Mouse (Mus musculus) lung, postnatal 36 days (tissue): ENCODE data around the gene Araf.

Experiments used
- DNase-seq: peaks from one replicate; pipeline ENCODE4 v3.0.0; 2022; ENCODE audit warnings: mixed read lengths

Araf gene

DNA sequence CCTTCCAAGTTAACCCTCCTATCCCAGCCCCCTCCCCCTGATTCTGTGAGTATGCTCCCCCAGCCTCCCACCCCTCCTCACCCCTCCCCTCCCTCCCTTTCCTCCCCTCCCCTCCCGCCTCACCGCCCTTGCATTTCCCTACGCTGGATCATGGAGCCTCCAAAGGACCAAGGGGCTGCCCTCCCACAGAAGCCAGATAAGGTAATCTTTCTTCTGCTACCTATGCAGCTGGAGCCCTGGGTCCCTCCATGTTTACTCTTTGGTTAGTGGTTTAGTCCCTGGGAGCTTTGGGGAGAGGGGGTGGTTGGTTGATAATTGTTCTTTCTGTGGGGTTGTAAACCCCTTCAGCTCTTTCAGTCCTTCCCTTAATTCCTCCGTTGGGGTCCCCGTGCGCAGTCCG is at the start of gene Araf:
Gene Araf (plus strand): TSS at position 134 of the 400 bp plus-strand sequence.
- no peak for DNase-seq

DNA sequence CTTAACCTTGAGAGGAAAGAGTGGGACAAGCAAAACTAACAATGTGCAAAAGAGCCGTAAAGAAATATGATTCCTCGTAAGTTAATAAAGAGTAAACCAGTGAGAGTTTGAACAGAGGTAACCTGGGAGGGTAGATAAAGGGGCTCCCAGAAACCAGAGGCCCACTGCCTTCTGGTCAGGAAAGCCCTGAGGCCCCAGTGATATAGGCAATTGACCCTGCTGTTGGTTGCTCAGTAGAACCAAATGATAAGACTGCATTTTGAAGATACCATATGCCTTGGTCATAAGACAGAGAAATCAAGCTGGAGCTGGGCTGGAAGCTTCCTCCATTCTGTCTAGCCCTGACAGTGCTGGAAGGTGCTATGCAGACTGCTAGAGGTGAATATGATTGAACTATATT is 48.8 kb upstream of the Araf start:
- DNase-seq, result no peak

DNA sequence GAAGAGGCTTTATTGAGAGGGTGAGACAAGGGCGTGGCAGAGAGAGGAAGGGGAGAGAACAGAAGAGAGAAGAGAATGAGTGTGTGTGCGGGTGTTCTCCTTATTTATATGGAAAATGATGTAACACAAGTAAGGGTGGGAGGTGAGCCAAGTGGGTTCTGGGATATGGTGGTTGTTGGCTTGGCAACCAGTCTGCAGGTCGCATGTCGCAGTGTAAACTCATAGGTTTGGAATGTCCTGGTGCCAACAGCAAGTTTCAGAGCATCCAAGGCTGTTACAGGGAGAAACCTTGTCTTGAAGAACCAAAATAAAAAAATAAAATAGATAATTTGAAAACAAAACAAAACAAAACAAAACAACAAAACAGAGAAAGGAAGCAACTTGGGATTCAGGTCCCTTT is 36.4 kb upstream of the Araf start:
- DNase-seq, result no peak

DNA sequence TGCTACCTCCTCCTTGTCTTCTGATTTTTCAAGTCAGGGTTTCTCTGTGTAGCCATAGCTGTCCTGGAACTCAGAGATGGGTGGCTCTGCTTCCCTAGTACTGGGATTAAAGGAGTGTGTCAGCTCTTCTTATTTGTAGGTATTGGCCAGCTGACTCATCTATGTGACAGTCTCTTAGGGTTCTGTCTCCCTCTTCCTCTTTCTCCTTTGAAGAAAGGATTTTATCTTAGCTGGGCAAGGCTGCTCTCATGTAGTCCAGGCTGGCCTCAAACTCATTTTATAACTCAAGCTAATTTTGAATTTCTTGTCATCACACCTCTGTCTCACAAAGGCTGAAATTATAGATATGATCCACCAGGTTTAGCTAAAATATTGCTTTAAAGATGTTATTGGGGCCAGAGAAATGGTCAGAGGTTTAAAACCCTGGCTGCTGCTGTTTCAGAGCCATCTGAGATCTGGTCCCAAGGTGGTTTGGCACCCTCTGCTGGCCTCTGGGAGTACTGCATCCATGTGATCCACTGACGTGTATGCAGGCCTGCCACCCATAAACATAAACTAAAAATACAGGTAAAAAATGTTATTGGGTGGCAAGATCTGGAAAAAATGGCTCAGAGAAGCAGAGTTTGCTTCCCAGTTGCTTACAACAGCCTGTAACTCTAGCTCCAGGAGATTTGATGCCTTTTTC is 26.8 kb upstream of the Araf start:
- DNase-seq, result peak; percentile 94

DNA sequence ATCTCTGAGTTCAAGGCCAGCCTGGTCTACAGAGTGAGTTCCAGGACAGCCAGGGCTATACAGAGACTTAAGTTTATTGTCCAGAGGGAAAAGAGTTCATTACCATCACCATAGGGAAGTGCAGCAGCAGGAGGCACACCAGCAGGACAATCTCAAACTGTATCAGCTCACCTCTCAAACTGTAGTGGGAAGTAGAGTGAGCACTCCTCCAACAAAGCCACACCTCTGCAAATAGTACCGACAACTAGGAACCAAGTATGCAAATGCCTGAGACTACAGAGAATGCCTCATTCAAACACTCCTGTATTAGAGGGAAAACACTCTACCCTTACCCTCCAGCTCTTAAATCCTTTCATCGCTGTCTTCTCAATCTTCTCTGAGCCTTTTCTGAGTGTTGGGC is 25.9 kb upstream of the Araf start:
- peak; percentile 7 for DNase-seq

DNA sequence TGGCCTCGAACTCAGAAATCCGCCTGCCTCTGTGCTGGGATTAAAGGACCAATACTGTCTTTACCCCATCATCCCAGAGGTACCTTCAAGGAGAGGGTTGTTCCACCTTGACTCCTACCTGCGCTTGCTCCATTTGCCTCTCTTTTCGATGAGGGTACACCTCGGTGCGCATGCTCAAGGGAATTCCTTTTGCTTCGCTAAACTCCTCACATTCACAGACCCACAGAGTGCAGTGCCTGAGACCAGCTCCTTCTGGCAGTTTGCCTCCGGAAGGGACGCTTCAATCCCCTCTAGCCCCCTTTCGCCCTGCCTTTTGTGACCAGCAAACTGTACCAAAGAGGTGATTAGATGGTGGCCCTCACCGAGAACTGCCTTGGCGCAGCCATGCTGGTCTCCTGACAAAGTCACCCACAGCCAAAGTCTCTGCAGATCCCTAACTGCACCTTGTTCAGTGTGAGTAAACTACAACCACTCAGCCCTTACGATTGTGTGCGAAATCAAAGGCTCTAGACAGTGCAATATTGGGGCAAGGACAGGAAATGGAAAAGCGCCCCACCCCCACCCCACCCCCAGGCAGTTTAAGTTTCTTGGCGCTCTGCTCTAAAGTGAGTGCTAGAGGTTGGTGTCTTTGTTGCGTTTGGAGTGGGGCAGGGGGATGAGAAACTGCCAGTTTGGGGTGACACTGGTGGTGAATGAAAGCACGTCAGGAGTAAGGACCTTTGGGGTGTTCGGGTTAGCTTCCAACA is 22.2 kb upstream of the Araf start:
- no peak for DNase-seq

DNA sequence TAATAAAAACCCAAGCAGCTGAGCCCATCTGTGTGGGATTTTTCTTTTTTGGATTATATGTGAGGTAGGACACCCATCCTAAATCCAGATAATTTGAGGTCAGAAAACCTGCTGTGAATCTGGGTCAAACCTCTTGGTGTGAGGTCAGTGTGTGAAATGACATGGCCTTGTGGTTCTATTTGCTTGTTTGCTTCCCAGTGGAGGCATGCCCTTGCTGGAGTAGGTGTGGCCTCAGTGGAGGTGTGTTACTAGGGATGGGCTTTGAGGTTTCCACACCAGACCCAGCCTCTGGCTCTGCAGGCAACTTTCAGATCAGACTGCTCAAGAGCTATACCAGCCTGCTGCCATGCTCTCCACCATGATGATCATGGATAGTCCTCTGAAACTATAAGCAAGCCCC is 20.0 kb upstream of the Araf start:
- no peak for DNase-seq

DNA sequence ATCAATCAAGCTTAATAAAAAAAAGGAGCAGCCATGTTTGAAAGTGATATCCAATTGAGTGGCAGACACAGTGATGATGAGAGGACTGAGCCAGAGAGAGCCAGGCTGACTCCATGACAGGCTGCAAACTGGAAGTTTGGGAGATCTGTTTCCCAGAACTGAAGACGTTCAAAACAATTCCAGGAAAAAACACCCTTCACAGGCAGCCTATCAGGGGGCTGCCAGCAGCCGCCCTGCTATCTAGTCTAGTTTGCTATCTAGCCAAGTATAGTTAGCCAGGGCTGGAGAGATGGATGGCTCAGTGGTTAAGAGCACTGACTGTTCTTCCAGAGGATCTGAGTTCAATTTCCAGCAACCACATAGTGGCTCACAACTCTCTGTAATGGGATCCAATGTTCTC is 10.3 kb upstream of the Araf start:
- no peak for DNase-seq

DNA sequence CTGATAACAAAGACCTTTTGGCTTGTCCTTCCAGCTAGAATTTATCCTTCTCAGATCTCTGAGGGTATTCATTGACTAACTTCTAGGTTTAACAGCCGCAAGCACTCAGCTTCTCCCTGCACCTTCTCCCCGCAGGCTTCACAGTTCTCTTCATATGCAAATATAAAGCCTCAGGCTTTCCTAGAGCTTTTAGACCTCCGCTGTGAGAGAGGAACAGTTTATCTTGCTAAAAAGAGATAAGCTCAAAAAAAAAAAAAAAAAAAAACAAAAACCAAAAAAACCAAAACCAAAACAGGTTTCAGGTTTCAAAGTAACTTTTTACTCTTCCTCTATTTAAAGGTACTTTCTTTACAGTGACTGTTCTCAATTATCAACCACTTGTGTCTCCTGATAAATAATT is 5.2 kb upstream of the Araf start:
- no peak for DNase-seq

DNA sequence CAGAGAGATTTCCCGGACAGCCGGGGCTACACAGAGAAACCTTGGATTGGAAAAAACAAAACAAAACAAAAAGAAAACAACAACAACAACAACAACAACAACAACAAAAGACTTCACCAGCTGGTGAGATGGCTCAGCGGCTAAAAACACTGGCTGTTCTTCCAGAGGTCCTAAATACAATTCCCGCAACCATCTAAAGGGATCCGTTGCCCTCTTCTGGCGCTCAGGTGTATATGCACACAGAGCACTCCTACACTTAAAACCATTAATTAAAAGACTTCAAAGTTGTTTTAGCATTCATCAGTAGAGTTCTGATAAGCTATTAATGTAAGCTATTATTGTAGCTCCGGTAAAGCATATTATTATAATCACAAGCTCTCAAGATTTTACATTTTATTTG is 4.4 kb upstream of the Araf start:
- no peak for DNase-seq

DNA sequence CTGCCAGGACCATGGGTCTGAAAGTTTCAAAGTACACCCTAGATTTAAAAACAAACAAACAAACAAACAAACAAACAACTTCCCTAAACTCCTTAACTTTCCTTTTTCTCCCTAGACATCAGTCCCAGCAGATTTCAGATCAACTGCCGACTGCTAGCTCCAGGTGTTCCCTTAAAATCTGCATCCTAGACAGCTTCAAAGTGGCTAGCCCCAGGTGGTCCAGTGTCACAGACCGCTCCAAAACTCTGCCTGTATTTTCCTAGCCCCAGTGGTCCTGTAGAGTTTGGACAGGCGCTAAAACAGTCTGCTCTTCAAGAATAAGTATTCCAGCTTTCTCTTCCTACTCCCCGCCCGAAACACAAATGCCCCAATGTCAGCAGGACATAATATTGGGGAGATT is 3.4 kb upstream of the Araf start:
- DNase-seq, result no peak

DNA sequence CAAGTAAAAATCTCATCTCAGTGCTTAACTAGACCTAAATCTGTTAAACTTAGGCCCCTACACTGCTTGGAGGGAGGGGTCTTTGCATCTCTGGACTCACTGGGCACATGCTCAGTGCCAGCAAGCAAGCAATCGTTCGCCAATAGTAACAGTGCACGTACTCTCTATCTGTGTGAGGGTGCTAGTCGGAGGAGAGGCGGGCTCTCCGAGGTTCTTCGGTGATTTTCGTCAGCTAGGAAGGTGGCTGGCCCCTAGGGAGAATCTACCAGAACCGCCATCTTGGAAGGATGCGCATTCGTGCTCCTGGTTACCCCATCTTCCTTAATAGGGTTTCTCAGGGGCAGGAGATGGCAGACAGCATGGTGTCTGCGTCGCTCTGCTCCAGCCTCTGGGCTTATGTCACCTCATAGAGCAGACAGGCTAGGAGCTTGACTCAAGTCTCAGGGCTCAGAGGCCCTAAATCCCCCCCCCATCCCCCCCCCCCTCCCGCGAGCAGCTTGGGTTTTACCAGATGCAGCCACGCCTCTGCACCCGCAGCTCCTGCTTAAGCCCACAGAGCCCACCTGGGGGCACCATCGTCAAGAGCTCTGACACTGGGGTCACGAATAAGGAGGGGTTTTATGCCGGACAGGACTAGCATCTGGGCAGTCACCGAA is 655 bp downstream of the Araf start:
- peak; percentile 79 for DNase-seq

DNA sequence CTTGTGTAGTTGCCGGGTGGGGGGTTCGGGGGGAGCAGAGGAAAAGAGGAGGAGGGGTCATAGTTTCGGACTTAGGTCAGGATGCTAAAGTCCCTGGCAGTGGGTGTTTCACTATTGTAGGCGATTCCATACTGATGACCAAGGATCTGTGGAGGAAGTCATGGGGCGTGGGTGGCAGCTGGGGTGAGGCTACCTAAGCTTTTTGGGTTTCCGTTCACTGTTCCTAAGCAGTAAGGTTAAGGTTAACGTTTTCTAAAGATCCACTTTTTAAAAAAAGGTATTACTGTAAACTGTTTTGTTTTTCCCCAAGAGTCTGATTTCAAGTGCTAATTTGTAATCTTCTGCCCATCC is 1.2 kb downstream of the Araf start:
- DNase-seq, result no peak

DNA sequence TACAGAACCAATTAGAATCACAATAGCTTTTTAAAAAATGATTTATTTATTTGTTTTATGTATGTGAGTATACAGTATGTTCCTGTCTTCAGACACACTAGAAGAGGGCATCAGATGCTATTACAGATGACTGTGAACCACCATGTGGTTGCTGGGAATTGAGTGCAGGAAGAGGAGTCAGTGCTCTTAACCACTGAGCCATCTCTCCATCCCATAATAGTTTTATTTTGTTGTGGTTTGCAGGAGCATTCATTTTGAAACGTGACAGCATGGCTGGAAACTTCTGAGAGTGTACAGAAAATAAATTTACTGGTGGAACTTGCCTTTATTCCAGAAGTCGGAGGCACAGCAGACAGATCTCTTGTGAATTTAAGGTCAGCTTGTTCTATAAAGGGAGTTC is 3.8 kb downstream of the Araf start:
- DNase-seq, result no peak

DNA sequence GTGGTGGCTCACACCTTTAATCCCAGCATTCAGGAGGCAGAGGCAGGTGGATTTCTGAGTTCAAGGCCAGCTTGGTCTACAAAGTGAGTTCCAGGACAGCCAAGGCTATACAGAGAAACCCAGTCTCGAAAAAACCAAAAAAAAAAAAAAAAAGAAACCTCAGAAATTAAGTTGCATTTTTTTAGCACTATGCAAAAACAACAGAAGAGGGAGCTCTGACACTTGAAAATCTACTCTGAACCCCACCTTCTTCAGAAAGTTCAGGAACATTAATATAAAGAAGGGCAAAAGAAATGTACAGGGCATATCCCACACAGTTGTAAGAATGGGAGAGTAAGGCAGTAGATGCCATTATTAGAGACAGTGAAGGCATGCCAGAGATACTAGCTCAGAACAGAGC is 6.7 kb downstream of the Araf start:
- DNase-seq, result peak; percentile 34

DNA sequence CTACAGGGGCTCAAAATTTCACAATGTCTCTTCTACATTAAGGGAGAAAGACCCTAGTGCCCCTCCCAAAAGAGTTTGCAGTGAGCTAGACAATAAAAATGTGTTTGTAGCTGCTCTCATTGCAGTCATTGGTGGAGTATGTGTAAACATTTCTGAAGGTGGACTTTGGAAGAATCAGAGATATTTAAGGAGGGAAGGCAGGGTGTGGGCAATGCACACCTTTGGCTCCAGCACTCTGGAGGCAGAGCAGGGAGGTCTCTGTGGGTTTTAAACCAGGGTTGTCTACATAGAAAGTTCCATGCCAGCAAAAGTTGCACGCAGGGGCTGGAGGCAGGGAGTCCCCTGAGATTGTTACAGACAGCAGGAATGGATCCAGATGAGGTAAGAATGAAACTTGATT is 8.7 kb downstream of the Araf start:
- no peak for DNase-seq

DNA sequence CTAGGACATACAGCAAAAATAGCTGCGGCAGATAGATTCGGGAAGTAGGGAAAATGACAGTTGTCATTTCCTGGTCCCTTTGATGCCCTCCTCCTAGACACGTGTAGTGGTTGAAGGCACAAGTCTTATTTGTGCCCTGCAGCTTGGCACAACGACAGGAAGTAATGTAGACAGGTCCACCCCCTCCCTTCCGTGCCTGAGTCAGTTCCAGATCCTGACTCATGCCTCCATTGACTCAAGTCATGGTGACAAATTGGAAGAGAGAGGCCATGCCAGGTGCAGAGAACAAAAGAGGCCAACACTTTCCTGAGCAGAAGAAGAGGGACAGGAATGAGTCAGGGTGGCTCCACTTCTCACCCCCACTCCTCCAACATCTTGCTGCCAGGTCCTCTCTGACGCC is 19.4 kb downstream of the Araf start:
- peak; percentile 55 for DNase-seq

DNA sequence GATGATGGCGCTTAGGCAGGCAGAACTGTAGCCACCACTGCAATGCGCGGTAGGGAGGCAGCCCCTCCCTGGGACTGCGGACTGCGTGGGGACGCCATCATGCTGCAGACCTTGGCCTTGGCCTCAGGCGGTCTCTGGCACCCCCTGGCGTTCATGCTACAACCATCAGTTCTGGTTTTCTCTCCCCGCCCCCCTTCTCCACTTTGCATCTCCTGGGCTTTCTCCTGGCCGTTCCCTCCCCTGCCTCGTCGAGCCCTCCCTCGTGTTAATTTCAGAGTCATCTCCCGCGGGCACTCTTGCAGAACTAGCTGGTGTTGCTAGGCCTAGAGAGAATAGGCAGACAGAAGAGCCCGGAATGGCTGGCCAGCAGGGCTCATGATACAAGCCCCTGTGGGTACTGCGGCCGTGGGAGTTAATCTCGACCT is 21.6 kb downstream of the Araf start:
- DNase-seq, result peak; percentile 89

DNA sequence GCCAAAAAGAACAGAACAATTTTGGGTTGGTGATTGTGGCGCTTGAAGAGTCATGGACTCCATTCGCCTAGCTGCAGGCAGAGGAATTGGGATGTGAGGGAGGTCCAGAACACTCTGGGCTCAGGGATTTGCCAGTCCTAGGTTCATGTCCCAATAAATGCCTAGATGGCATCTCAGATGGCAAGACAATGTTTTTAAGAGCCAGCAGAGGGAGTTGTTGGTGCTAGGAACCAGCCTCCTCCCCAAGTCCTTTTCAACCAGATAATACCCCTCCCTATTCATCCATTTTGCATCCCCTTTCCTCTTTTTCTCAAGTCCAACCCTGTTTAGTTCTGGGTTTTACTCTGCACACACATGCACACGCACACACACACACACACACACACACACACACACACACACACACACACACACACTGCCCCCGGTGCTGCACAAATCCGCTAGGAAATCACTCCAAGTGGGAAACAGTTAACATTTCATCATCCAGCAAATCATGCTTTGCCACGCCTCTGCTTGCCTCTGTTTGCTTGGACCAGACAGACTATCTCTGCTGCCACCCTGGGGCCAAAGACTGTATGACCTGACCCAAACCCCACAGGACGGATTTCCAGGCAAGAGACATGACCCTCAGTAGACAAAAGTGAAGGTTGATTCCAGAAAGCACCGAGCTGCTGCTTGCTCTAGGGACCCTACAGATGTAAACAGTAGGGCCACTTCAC is 22.3 kb downstream of the Araf start:
- DNase-seq, result peak; percentile 85

DNA sequence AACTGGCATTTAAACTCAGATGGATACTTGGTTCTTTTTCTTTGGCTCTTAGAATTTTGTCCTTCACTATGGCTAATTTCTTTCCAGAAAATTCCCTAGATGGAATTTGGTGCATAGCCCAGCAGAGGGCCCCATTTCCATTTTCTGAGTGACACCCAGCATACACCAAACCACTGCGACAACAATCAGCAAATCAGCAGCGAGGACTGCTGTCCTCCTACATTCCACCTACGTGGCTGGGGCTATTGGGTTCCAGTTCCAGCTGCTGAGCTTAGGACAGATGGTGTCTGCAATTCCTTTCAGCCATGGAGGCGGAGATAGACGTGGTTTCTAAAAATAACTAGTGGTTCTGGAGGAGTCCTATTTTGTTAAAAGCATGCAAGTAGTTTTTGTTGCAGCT is 31.3 kb downstream of the Araf start:
- DNase-seq, result peak; percentile 61

DNA sequence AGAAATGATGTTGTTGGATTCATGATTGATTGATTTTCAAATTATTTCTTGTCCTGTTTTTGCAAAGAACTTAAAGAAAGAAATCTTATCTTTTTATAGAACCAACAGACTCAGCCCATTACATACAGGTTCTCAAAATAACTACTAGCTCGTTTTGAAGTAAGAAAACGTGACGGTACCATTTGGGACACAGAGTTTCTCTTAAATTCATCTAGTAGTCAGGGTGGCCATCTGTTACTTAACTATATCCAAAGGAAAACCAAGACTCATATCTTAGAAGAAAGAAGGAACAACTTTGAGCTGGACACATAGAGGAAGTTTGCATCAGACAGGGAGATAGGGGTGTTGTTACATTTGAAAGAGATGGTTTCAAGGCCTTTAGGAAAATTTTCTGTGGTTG is 49.6 kb downstream of the Araf start:
- no peak for DNase-seq

DNA sequence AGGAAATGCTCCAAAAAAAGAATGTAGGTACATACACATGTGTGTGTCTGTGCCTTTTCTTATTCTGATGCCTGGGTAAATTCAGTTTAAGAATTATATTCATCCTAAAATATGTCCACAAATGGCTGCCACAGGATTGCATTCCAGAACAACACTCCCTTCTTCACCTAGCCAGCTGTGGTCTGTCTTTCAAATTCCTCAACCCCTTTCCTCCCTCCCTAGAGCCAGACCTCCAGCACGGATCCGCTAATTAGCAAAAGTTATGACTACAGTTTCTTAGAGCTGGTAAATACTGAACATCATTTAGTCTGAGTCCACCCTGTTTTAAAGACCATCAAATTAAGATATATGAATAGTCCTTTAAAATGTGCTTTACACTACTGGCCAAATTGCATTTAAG is 50.2 kb downstream of the Araf start:
- DNase-seq, result no peak

DNA sequence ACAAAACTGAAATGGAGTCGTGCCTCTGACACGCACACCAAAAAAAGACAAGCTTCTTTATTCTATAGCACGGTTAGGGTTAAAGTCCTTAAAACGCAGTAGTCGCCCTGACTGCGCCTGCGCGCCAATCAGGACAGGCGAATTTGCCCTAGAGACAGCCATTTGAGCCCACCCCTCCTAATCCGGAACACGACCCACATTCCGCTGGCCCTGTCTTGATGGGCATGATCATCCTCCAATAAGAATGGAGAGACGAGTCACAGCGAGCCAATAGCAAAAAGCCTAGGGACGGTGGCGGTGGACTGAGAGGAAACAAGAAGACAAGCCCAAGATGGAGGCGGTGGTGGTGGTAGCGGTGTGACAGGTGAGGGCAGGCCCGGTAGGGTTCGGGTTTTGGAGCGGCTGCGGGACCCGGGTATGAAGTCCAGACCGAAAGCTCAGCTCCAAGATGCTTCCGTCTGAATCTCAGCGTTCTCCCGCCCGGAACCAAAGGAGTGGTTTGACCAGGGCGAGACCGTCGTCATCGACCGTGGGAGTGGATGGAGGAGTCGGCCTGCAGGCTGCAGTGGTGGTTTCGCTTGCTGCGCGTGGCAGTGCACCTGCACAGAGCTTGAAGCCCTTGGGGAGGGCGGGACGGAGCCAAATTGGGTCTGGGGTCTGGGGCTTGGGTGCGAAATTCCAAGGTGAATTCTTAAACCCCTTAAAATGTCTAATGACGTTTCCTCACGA is 50.8 kb downstream of the Araf start:
- peak; percentile 97 for DNase-seq
